Mouse (Mus musculus): ENCODE data around the gene Cdan1. TPM values are rescaled to one million over a fixed set of nuclear protein-coding genes. Genes with fewer than 3 reads are reported as not detected.

Cdan1 gene
- polyA plus RNA-seq, 1 experiment from 2014 or later = 8.1 TPM

GRCm38 (mm10) chr2:120860699-120861098 is 10.8 kb upstream of the Cdan1 start:
- DNase-seq (ENCODE audit: low spot score) (no peak), ATAC-seq (ENCODE audit: insufficient number of reproducible peaks, low FRiP score, low TSS enrichment, low read depth) (no peak)
- peaks cover 3% of the 10 kb centered on the region; the same call in 1 of the 2 replicates for H3K36me3 ChIP-seq (ENCODE audit: control insufficient read depth, insufficient read depth, low read length)

GRCm38 (mm10) chr2:120858131-120858530 is 8.2 kb upstream of the Cdan1 start:
- DNase-seq (ENCODE audit: low spot score) (no peak), ATAC-seq (ENCODE audit: insufficient number of reproducible peaks, low FRiP score, low TSS enrichment, low read depth) (no peak)
- Histone ChIP-seq H3K9me3 (ENCODE audit: control insufficient read depth, low read length) (no peaks in the 10 kb centered on the region), H3K4me1 (ENCODE audit: control insufficient read depth, insufficient read depth, low read length) (no peaks in the 10 kb centered on the region), H3K36me3 (ENCODE audit: control insufficient read depth, insufficient read depth, low read length) (no peaks in the 10 kb centered on the region), H3K9ac (ENCODE audit: low read length) (no peak overlapping the region), H3K27me3 (ENCODE audit: control insufficient read depth, insufficient read depth, low read length) (no peaks in the 10 kb centered on the region), H3K4me3 (ENCODE audit: low read depth, low read length) (no peak overlapping the region), H3K27ac (replicated peaks; ENCODE audit: low read depth, low read length) (no peak overlapping the region), H3K4me2 (ENCODE audit: low read depth, severe bottlenecking) (no peak overlapping the region)
- 83% methylated on average over 3 of the region's 3 CpGs for WGBS

More at GRCm38 (mm10) chr2:120860699-120861098, 10.8 kb upstream of the Cdan1 start:
- no peak overlapping the region for H3K4me2 ChIP-seq (ENCODE audit: low read depth, severe bottlenecking)
- no peak overlapping the region for H3K9ac ChIP-seq (ENCODE audit: low read length)
- no peaks in the 10 kb centered on the region for H3K4me1 ChIP-seq (ENCODE audit: control insufficient read depth, insufficient read depth, low read length)
- H3K27me3 ChIP-seq (ENCODE audit: control insufficient read depth, insufficient read depth, low read length) = no peaks in the 10 kb centered on the region
- H3K27ac ChIP-seq (replicated peaks; ENCODE audit: low read depth, low read length) = no peak overlapping the region
- H3K9me3 ChIP-seq (ENCODE audit: control insufficient read depth, low read length) = no peaks in the 10 kb centered on the region
- no peak overlapping the region for H3K4me3 ChIP-seq (ENCODE audit: low read depth, low read length)
- 87% methylated on average over 1 of the region's 1 CpGs for WGBS

GRCm38 (mm10) chr2:120853151-120853550 is 3.2 kb upstream of the Cdan1 start:
- Histone ChIP-seq H3K4me2 (ENCODE audit: low read depth, severe bottlenecking) (no peak overlapping the region), H3K36me3 (ENCODE audit: control insufficient read depth, insufficient read depth, low read length) (no peaks in the 10 kb centered on the region), H3K9ac (ENCODE audit: low read length) (no peak overlapping the region), H3K4me3 (ENCODE audit: low read depth, low read length) (no peak overlapping the region), H3K27ac (replicated peaks; ENCODE audit: low read depth, low read length) (no peak overlapping the region), H3K9me3 (ENCODE audit: control insufficient read depth, low read length) (no peaks in the 10 kb centered on the region), H3K4me1 (ENCODE audit: control insufficient read depth, insufficient read depth, low read length) (no peaks in the 10 kb centered on the region), H3K27me3 (ENCODE audit: control insufficient read depth, insufficient read depth, low read length) (no peaks in the 10 kb centered on the region)
- ATAC-seq (ENCODE audit: insufficient number of reproducible peaks, low FRiP score, low TSS enrichment, low read depth) = no peak
- no peak for DNase-seq (ENCODE audit: low spot score)
- WGBS = 73% methylated on average over 3 of the region's 3 CpGs

- H3K4me3 ChIP-seq (ENCODE audit: low read depth, low read length) = no peak overlapping the region
- H3K4me2 ChIP-seq (ENCODE audit: low read depth, severe bottlenecking) = no peak overlapping the region
- H3K9me3 ChIP-seq (ENCODE audit: control insufficient read depth, low read length) = no peaks in the 10 kb centered on the region
- DNase-seq (ENCODE audit: low spot score) (no peak), ATAC-seq (ENCODE audit: insufficient number of reproducible peaks, low FRiP score, low TSS enrichment, low read depth) (no peak)
- no peaks in the 10 kb centered on the region for H3K36me3 ChIP-seq (ENCODE audit: control insufficient read depth, insufficient read depth, low read length)
- no peak overlapping the region for H3K9ac ChIP-seq (ENCODE audit: low read length)
- H3K4me1 ChIP-seq (ENCODE audit: control insufficient read depth, insufficient read depth, low read length) = no peaks in the 10 kb centered on the region
- H3K27me3 ChIP-seq (ENCODE audit: control insufficient read depth, insufficient read depth, low read length) = no peaks in the 10 kb centered on the region
- H3K27ac ChIP-seq (replicated peaks; ENCODE audit: low read depth, low read length) = no peak overlapping the region
- WGBS = 29% methylated on average over 1 of the region's 1 CpGs
Measured at GRCm38 (mm10) chr2:120852626-120853025, 2.7 kb upstream of the Cdan1 start.

GRCm38 (mm10) chr2:120850424-120851082 is 625 bp upstream of the Cdan1 start, which contains the start of gene Ttbk2:
Gene Ttbk2, minus strand, starts transcription at chr2:120850604.
- Histone ChIP-seq H3K27me3 (ENCODE audit: control insufficient read depth, insufficient read depth, low read length) (no peaks in the 10 kb centered on the region), H3K9ac (ENCODE audit: low read length) (peak within 1 kb of the TSS; percentile 65), H3K9me3 (ENCODE audit: control insufficient read depth, low read length) (no peaks in the 10 kb centered on the region), H3K4me3 (ENCODE audit: low read depth, low read length) (peak within 1 kb of the TSS; percentile 86), H3K4me2 (ENCODE audit: low read depth, severe bottlenecking) (peak within 1 kb of the TSS; percentile 89), H3K4me1 (ENCODE audit: control insufficient read depth, insufficient read depth, low read length) (no peaks in the 10 kb centered on the region), H3K27ac (replicated peaks; ENCODE audit: low read depth, low read length) (no peak within 1 kb of the TSS), H3K36me3 (ENCODE audit: control insufficient read depth, insufficient read depth, low read length) (no peaks in the 10 kb centered on the region)
- peak; percentile 98 for DNase-seq (ENCODE audit: low spot score)
- under 1% methylated on average over 39 of the region's 39 CpGs for WGBS
- ATAC-seq (ENCODE audit: insufficient number of reproducible peaks, low FRiP score, low TSS enrichment, low read depth) = peak; percentile 100

GRCm38 (mm10) chr2:120845280-120845679 is 4.6 kb downstream of the Cdan1 start:
- H3K4me3 ChIP-seq (ENCODE audit: low read depth, low read length) = no peak overlapping the region
- no peaks in the 10 kb centered on the region for H3K4me1 ChIP-seq (ENCODE audit: control insufficient read depth, insufficient read depth, low read length)
- no peak overlapping the region for H3K27ac ChIP-seq (replicated peaks; ENCODE audit: low read depth, low read length)
- H3K4me2 ChIP-seq (ENCODE audit: low read depth, severe bottlenecking) = no peak overlapping the region
- 94% methylated on average over 1 of the region's 1 CpGs for WGBS
- H3K36me3 ChIP-seq (ENCODE audit: control insufficient read depth, insufficient read depth, low read length) = no peaks in the 10 kb centered on the region
- H3K9ac ChIP-seq (ENCODE audit: low read length) = no peak overlapping the region
- H3K9me3 ChIP-seq (ENCODE audit: control insufficient read depth, low read length) = no peaks in the 10 kb centered on the region
- no peak for DNase-seq (ENCODE audit: low spot score)
- no peak for ATAC-seq (ENCODE audit: insufficient number of reproducible peaks, low FRiP score, low TSS enrichment, low read depth)
- H3K27me3 ChIP-seq (ENCODE audit: control insufficient read depth, insufficient read depth, low read length) = no peaks in the 10 kb centered on the region

GRCm38 (mm10) chr2:120843990-120844389 is 5.9 kb downstream of the Cdan1 start:
- H3K9me3 ChIP-seq (ENCODE audit: control insufficient read depth, low read length) = no peaks in the 10 kb centered on the region
- 89% methylated on average over 4 of the region's 4 CpGs for WGBS

GRCm38 (mm10) chr2:120841211-120841610 is 8.7 kb downstream of the Cdan1 start:
- Histone ChIP-seq H3K27me3 (ENCODE audit: control insufficient read depth, insufficient read depth, low read length) (no peaks in the 10 kb centered on the region), H3K4me1 (ENCODE audit: control insufficient read depth, insufficient read depth, low read length) (no peaks in the 10 kb centered on the region), H3K4me3 (ENCODE audit: low read depth, low read length) (no peak overlapping the region), H3K27ac (replicated peaks; ENCODE audit: low read depth, low read length) (no peak overlapping the region), H3K36me3 (ENCODE audit: control insufficient read depth, insufficient read depth, low read length) (no peaks in the 10 kb centered on the region), H3K9ac (ENCODE audit: low read length) (no peak overlapping the region), H3K9me3 (ENCODE audit: control insufficient read depth, low read length) (no peaks in the 10 kb centered on the region), H3K4me2 (ENCODE audit: low read depth, severe bottlenecking) (no peak overlapping the region)
- ATAC-seq (ENCODE audit: insufficient number of reproducible peaks, low FRiP score, low TSS enrichment, low read depth) (no peak), DNase-seq (ENCODE audit: low spot score) (no peak)
- 88% methylated on average over 1 of the region's 1 CpGs for WGBS

More at GRCm38 (mm10) chr2:120843990-120844389, 5.9 kb downstream of the Cdan1 start:
- no peak overlapping the region for H3K4me3 ChIP-seq (ENCODE audit: low read depth, low read length)
- H3K36me3 ChIP-seq (ENCODE audit: control insufficient read depth, insufficient read depth, low read length) = no peaks in the 10 kb centered on the region
- H3K4me2 ChIP-seq (ENCODE audit: low read depth, severe bottlenecking) = no peak overlapping the region
- H3K27ac ChIP-seq (replicated peaks; ENCODE audit: low read depth, low read length) = no peak overlapping the region
- no peak for ATAC-seq (ENCODE audit: insufficient number of reproducible peaks, low FRiP score, low TSS enrichment, low read depth)
- H3K27me3 ChIP-seq (ENCODE audit: control insufficient read depth, insufficient read depth, low read length) = no peaks in the 10 kb centered on the region
- no peaks in the 10 kb centered on the region for H3K4me1 ChIP-seq (ENCODE audit: control insufficient read depth, insufficient read depth, low read length)
- no peak overlapping the region for H3K9ac ChIP-seq (ENCODE audit: low read length)
- DNase-seq (ENCODE audit: low spot score) = no peak

- 96% methylated on average over 4 of the region's 4 CpGs for WGBS
- no peak overlapping the region for H3K9ac ChIP-seq (ENCODE audit: low read length)
- DNase-seq (ENCODE audit: low spot score) = no peak
- H3K9me3 ChIP-seq (ENCODE audit: control insufficient read depth, low read length) = no peaks in the 10 kb centered on the region
- ATAC-seq (ENCODE audit: insufficient number of reproducible peaks, low FRiP score, low TSS enrichment, low read depth) = no peak
- H3K4me1 ChIP-seq (ENCODE audit: control insufficient read depth, insufficient read depth, low read length) = no peaks in the 10 kb centered on the region
- no peak overlapping the region for H3K27ac ChIP-seq (replicated peaks; ENCODE audit: low read depth, low read length)
- no peaks in the 10 kb centered on the region for H3K27me3 ChIP-seq (ENCODE audit: control insufficient read depth, insufficient read depth, low read length)
- H3K4me2 ChIP-seq (ENCODE audit: low read depth, severe bottlenecking) = no peak overlapping the region
- no peak overlapping the region for H3K4me3 ChIP-seq (ENCODE audit: low read depth, low read length)
- H3K36me3 ChIP-seq (ENCODE audit: control insufficient read depth, insufficient read depth, low read length) = no peaks in the 10 kb centered on the region
Measured at GRCm38 (mm10) chr2:120835167-120835566, 14.8 kb downstream of the Cdan1 start.

Measured in limb, embryonic 11.5 days (tissue).